Mouse (Mus musculus) cerebellum, postnatal 14 days (tissue): Measurements from ENCODE around the gene Lrrk2.

Experiments
- DNase-seq, 2 experiments: peaks; one replicate each; pipeline ENCODE4 v3.0.0; 2021; ENCODE audit warnings: mixed read lengths in 2 of 2

The Lrrk2 gene

DNA sequence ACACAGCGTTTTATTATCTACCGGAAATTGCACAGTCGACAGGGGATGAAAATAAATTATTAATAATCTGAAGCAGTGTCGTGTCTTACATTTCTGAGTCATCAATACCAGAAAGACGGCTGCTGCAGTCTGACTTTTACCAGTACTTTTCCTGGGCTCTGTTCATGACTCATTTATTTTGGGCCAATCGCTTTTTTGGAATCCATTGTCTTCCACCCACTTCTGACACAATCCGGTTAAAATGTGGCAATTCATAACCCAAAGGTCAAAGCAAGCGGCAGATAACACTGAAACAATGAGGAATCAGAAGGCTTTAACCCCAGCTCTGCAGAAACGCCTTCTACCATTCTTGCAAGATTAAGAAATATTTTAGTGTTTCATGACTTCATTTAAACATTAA is 17.7 kb downstream of the Lrrk2 start:
- DNase-seq = no peak

- DNase-seq = no peak
Measured at GRCm38 (mm10) chr15:91693051-91693450, 20.1 kb downstream of the Lrrk2 start.

- DNase-seq = no peak
Measured at GRCm38 (mm10) chr15:91693856-91694255, 20.9 kb downstream of the Lrrk2 start.

GRCm38 (mm10) chr15:91700841-91701240 is 27.9 kb downstream of the Lrrk2 start:
- DNase-seq = peak; percentile 10 to 22

DNA sequence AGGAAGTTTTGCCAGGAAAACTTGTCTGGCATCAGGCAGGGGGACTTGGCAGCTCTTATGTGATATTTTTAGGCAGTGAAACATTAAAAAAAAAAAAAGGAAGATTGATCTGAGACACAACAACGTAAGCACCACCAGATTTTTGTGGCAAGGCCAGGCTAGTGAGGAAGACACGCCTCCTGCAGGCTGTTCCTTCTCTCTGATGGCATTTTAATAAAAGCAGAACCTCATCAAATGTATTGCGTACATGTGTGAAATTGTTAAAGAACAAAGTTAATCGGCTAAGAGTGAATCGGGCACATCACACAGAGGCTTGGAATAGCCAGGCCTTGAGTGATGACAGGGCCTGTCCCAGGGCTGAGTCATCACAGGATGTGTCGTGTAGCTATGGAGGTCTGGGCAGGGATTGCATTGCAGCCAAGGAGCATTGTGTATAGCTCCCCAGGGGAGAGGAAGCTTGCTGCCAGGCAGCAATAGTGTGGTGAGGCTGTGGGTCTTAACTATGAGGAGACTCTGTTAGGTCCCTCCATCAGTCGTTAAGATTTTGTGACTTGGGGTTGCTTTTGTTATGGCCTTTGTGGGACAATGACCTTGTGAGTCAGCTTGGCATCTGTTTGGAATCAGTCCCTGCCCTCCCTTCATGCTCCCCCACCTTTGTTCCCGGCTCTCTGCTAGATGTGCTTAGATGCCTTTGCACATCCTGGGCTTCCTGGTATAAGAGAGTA is 30.2 kb downstream of the Lrrk2 start:
- DNase-seq = peak; percentile 28 to 43

GRCm38 (mm10) chr15:91704091-91704490 is 31.1 kb downstream of the Lrrk2 start:
- DNase-seq = no peak

DNA sequence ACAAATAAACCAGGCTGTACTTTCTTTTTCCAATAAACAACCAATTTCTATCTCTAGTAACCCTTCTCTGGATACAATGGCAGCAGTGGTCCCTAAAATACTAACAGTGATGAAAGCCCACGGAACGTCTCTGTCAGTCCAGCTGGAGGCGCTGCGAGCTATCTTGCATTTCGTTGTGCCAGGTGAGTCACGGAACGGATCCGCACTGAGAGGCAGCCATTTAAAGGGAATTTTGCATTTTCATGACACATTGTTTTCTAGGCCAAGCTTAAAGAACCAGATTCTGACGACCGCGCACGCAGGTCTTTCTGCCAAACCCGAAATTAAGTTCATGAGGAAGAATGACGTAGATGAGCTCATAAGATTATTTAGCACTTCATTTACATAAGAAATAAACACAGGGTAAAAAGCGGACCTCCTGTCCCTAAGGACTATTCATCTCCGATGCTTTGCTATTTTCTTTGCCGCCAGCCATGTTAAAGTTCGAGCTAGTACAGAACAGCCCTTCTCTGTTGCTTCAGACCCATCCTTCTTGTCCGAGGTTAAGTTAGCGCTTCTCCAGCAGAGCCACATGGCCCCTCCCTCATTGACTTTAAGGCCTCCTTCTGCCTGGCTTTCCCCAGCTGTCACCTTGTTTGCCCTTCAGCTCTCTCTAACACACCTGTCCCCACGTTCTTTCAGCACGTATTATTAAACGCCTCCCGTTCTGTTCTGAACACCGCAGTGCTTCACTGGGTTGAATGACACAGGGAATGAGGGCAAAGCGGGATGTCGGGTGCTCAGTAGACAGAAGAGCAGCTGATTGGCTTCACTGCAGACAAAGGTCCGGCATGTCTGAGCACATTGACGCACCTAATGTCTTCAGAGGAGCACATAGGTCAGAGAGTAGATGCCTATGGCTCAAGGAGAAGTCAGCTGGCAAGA is 36.5 kb downstream of the Lrrk2 start:
- peak; percentile 30 to 58 for DNase-seq

DNA sequence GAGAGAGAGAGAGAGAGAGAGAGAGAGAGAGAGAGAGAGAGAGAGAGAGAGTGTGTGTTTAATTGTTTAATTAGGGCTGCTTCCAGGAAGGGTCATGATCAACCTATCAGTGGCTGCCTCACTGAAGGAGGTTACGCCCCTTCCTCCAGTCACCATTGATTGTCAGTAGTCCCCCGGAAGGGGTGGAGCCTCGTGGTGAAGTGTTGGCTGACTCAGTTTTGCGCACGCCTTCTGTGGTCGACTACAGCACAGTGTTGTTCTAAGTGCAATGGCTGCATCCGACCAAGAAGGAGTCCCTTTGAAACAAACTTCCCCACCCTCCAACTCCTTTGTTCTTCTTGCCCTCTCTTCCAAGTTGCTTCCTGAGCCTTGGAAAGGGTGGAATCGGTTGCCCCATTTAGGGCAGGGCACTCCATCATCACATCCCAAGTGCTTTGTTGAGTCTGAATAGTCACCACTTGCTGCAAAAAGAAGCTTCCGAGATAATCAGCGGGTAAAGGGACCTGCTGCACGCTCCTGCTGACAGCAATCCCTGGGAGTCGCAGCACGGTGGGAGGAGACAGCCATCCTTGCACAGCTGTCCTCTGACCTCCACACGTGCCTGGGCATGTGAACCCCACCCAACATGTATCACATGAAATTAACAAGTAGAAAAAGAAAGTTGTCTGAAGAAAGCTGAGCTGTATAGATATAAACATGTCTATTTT is 62.4 kb downstream of the Lrrk2 start:
- no peak for DNase-seq

- DNase-seq = peak; percentile 58 to 73
Measured at GRCm38 (mm10) chr15:91736791-91737533, 64.0 kb downstream of the Lrrk2 start.

DNA sequence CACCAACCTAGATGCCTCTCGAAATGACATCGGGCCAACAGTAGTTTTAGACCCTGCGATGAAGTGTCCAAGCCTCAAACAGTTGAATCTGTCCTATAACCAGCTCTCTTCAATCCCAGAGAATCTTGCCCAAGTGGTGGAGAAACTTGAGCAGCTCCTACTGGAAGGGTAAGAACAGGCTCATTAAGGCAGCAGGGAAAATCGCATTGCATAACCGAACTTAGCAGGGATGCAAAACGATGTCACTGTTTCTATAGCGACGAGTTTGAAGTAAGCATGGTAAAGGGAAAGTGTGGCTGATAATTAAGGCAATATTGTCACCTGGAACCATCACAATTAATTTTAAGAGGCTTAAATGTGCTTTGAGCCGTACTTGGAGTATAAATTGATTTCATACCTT is 65.8 kb downstream of the Lrrk2 start:
- DNase-seq = no peak

- DNase-seq = no peak
Measured at GRCm38 (mm10) chr15:91745501-91745900, 72.5 kb downstream of the Lrrk2 start.

GRCm38 (mm10) chr15:91752111-91752510 is 79.1 kb downstream of the Lrrk2 start:
- peak; percentile 68 to 84 for DNase-seq

- peak in 1 of 2 experiments; percentile 6 for DNase-seq
Measured at GRCm38 (mm10) chr15:91753378-91754080, 80.6 kb downstream of the Lrrk2 start.

GRCm38 (mm10) chr15:91754546-91754945 is 81.6 kb downstream of the Lrrk2 start:
- peak; percentile 81 to 86 for DNase-seq

- DNase-seq = no peak
Measured at GRCm38 (mm10) chr15:91755756-91756155, 82.8 kb downstream of the Lrrk2 start.

- no peak for DNase-seq
Measured at GRCm38 (mm10) chr15:91772041-91772440, 99.1 kb downstream of the Lrrk2 start.

DNA sequence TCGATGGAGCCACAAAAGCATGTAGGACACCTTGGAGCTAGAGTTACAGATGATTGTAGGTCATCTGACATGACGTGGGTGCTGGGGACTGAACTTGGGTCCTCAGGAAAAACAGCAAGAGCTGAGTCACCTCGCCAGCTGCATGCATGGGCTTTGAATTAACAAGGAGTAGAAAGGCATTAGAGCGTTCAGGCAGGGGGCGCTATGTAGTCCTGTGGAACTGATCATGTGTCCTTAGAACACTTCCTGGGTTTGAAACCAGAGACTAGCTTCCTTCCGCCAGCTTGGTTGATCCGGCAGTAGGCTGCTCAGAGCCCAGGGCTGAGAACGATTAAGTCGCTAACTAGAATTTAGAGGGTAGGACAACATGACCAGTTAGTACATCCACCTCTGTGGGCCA is 106.2 kb downstream of the Lrrk2 start:
- no peak for DNase-seq

DNA sequence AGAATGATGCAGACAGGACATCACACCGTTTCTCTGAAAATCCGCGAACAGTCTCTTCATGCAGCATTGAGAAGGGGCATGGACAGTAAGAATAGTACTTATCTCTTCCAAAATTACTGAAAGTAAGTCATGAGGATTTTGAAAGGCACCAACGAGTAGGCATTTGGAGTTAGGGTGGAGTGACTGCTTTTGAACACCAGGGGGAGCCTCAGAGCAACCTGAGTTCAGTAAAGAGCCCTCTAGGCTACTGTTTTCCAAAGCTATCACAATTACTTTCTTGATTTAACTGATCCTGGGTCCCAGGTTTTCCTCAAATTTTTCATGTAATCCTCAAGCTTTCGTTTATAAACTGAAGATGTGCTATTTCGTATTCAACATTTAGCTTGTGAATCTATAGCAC is 108.2 kb downstream of the Lrrk2 start:
- peak; percentile 61 to 70 for DNase-seq

DNA sequence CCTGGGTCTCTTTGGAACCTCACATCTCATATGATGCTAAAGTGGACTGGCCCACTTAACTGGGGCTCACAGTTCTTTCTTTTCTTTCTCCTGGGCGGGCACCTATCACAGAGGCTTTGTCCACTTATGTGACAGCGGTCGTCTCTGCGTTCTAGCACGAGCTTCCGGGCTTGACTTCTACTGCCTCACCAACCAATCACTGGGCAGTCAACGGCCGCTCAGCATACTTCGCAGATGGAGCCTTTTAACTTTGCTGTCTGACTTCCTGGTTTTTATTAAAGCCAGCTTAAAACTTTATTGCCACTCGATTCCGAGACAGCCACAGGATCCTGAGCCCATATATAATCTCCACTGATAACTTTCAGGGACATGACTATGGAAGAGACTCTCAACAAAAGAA is 115.4 kb downstream of the Lrrk2 start:
- DNase-seq = no peak

GRCm38 (mm10) chr15:91806463-91806862 is 133.5 kb downstream of the Lrrk2 start:
- no peak for DNase-seq

DNA sequence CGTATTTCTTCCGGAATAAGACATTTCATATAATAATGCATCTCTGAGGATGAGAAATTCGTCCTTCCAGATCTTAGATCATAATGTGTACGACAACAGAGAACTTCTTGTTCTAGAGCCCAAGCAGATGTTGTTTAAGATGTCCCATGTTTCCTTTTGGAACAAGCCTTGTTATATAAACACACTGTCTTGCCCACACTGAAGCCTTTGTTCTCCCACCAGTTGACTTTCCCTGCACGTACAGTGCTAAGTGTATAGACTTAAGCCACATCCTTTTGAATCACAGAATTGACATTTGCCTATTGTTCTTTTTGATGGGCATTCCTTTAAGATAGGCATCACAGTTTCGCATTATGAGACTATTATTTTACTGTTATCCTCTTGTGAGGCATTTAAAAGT is 162.3 kb downstream of the Lrrk2 start:
- DNase-seq = no peak

DNA sequence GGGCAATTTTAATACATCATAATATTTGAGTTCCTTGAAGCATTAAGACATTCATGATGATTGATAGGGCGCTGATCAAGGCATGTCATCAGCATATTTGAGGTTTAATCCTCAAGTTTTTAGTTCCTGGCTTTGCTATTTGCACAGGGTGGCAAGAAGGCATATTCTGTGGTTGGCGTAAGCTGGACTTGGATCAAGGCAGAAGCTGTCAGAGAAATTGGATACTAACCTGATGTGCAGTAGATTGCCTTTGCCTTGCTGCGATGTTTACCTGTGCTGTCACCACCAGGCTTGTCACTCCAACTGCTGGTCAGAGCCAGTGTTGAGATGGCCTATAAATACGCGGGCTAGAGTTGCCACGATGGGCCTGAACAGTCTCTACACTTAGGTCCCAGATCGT is 165.0 kb downstream of the Lrrk2 start, which contains the start of gene Smgc:
TSS of gene Smgc (plus strand) at position 301 of the 400 bp plus-strand sequence.
- DNase-seq = no peak
